Mouse (Mus musculus) adrenal gland, adult 8-10 months (tissue): ENCODE data around the gene Dmkn. TPM values are rescaled to one million over a fixed set of nuclear protein-coding genes. Genes with fewer than 3 reads are reported as not detected.
"Not testable (repeated sequence)": the region's sequence is repeated elsewhere in the genome, so short reads cannot be mapped to it uniquely, and the experiment has no call there.

Experiments used
- DNase-seq: peaks from one replicate; pipeline ENCODE4 v3.0.0; 2022
- total RNA-seq, 4 experiments: library from RNA; stranded (reverse); gene quantifications; 2 replicates each; pipeline ENCODE4 v1.2.4; 2022

Gene Dmkn
- 1 to 10 TPM; 2.7 to 4.6 (median 4.2) TPM for total RNA-seq

DNA sequence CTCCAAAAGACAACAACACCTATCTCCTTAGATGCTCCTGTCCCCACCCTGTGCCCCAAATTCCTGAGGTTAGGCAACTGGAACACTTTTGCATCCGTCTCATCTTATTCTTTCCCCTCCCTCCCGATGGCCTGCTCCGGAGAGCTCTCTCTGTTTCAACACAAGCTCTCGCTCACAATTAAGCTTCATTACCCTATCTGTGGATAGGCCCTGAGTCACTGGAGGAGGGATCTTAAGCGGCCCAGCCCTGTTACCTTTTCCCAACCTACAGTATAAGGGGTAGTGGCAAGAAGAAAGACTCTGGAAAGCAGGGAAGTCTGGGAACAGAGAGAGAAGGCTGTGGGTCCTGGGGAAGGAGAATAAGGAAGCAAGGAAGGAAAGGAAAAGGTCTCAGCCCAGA is at the start of gene Dmkn:
Gene Dmkn (plus strand): TSS at position 301 of the 400 bp plus-strand sequence.
- no peak for DNase-seq

DNA sequence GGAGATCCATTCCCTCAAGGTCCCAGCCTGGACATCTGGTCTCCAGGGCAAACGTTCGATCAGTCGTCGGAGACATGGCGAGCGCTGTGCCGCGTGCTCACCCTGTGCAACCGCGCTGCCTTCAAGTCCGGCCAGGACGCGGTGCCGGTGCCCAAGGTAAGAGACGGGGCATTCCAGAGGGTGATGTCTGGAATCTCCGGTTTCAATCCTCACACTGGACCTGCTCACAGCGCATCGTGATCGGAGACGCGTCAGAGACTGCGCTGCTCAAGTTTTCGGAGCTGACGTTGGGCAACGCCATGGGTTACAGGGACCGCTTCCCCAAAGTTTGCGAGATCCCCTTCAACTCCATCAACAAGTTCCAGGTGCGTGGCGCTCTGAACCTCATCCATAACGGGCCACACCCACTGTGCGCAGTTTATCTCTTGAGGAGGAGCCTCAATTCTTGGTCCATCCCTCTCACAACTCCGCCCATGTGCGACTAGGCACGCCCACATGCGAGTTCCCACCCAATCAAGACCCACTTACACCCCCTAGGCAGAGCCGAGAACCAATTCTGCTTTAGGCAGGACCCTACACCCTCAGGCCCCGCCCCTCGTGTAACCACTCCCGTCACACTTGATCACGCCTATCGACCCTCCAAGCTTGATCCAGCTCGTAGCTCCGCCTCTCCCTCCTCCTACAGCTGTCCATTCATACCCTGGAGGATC is 46.4 kb upstream of the Dmkn start:
- DNase-seq = peak; percentile 91

- DNase-seq = no peak
Measured at GRCm38 (mm10) chr7:30717716-30718046, 45.9 kb upstream of the Dmkn start.

- no peak for DNase-seq
Measured at GRCm38 (mm10) chr7:30719669-30720068, 43.9 kb upstream of the Dmkn start.

DNA sequence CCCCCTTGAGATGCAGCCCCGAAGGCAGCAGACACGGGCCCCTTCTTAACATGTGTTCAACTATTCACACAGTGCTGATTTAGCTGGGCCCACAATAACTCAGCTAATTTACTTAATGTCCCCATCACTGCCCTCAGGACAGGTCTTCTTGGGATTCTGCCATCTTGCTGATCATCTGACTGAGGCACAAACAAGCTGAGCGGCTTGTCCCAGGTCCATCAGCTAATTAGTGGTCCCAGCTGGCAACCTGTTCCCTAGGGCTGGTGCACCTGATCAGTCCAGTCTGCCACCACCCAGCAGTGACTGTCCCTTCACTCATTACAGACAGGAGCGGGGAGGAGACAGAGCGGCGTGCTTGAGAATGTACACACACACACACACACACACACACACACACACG is 42.3 kb upstream of the Dmkn start:
- DNase-seq = no peak

- DNase-seq = no peak
Measured at GRCm38 (mm10) chr7:30723274-30723953, 40.1 kb upstream of the Dmkn start.

GRCm38 (mm10) chr7:30728214-30728613 is 35.3 kb upstream of the Dmkn start:
- no peak for DNase-seq

DNA sequence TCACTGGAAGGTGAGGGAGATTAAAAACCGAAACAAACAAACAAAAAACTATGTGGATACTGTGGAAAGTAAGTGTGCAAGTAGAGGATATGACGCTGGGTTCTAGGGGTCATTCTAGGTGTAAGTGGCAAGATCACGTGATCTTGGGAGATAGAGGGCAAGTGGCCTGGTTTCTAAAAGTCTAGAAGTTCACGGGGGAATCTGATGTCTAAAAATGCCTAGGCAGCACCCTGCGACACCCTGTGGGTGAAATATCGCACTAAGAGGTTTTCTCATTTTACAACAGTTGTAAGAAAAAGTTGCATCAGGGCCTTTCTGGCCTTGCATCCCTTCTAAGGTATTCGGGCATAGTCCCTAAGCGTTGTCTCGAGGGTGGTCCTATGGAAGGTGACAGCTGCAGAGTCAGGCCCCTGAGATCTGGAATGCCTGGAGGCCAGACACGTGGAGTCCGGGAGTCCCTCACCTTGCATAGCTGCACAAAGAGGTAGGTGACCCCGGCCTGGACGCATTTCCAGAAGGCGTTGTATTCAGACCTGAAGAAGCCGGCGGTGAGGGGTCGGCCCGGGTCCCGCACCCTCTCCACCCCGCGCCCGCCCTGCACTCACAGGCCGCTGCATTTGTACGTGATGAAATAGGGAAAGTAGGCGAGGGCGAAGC is 34.7 kb upstream of the Dmkn start:
- DNase-seq = no peak

GRCm38 (mm10) chr7:30729396-30730063 is 34.0 kb upstream of the Dmkn start, which contains the start of gene Tmem147:
Tmem147 (minus strand) TSS chr7:30729540.
- DNase-seq = peak; percentile 97

DNA sequence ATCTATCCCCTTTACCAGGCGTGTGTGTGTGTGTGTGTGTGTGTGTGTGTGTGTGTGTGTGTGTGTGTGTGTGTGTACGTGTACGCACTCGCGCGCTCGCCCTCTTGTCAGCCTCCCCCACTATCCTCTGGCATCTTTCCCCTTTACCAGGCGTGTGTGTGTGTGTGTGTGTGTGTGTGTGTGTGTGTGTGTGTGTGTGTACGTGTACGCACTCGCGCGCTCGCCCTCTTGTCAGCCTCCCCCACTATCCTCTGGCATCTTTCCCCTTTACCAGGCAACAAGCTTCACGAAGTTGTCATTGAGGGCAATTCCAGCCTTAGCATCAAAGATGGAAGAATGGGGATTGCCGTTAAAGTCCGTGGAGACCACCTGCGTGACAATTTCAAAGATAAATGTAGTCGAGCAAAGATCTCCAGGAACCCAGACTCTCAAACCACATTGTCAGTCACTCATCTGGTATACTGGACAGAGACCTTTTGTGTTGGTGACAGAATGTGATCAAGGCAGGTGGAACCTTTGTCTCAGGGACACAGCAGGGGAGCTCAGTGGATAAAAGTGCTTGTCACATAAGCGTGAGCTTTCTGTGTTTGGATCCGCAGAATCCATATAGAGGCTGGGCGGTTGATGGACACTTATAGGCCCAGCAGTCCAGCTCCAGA is 33.4 kb upstream of the Dmkn start:
- not testable (repeated sequence) for DNase-seq

DNA sequence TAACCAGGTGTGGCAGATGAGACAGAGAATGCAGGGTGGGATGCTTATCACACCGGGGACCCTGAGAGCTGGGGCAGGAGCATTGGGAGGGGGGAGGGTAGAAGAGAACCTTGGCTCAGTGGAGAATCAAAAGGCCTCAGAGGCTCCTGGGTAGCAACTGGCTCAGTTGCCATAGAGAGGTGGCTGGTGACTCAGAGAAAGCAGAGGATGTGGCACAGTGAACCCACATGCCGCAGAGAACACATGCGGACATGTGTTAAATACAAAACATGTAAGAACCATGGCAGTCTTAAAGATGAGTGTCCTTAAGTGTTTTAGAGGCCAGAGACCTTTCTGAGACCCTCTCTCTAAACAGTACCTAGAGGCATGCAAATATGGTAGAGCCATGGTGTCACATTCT is 27.3 kb upstream of the Dmkn start:
- no peak for DNase-seq

- not testable (repeated sequence) for DNase-seq
Measured at GRCm38 (mm10) chr7:30742570-30742969, 21.0 kb upstream of the Dmkn start.

- not testable (repeated sequence) for DNase-seq
Measured at GRCm38 (mm10) chr7:30743617-30744016, 19.9 kb upstream of the Dmkn start, which contains the start of gene Gapdhs. Gapdhs (minus strand) TSS chr7:30743681.

- DNase-seq = no peak
Measured at GRCm38 (mm10) chr7:30744022-30744598, 19.4 kb upstream of the Dmkn start.

GRCm38 (mm10) chr7:30747525-30748204 is 15.9 kb upstream of the Dmkn start:
- DNase-seq = no peak

DNA sequence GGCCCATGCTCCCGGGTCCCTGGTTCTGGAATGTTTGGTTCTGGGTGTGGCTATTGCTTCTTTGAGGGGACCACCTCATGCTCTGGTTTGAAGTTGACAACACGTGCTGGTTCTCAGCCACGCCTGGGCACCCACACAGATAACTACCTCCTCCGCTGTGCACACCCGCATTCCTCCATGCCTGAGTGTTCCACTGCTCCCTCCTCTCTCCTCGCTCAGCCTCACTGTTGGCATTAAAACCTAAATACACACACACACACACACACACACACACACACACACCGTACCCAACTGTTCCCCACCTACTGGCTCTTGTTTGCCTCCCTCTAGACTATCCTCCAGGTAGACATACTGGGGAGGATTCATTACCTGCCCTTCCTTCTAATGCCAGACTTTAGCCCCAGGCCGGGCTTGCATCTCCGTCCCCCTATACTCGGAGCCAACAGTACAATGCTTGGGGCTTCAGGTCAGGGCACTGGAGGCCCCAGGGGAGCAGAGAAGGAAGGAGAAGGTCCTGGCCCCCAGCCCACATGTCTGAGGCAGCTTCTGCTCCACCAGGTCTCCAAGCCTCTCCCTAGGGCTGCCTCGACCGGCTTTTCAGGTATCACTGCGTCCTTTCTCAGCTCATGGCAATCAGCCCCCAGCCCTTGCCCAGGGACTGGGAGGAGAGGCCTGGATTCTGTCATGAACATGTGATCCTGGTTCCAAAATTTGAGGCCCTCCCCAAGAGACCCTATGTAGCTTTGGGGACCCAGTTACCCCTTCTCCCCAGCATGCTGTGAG is 13.5 kb upstream of the Dmkn start:
- DNase-seq = no peak

DNA sequence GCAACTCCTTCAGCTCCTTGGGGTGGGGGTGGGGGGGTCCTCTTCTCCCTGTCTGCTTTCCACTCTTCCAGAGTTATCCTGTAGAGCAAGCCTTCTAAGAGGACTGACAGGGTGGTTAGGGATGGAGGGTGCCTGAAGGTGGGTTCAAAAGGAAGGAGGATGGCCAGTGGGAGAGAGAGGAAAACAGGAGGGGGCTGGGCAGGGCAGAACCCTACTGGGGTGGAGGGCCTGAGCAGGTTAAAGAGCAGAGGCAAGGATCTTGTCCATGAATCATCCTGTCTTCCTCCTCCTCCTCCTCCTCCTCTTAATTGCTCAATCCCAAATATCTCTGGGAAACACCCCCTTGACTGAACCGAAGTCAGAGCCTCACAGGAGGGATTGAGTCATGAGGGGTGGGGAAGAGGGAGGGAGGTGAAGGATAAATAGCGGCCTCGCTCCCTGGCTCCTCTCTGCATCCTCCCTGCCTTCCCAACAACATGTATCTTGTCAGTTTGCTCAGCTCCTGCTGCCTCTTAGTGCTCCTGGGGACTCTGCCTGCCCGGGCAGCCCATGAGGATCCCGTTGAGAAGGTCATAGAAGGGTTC is 12.4 kb upstream of the Dmkn start, which contains the start of gene Sbsn:
Gene Sbsn (plus strand): TSS at position 386 of the 584 bp plus-strand sequence.
- peak; percentile 72 for DNase-seq

GRCm38 (mm10) chr7:30757001-30757400 is 6.6 kb upstream of the Dmkn start:
- no peak for DNase-seq

DNA sequence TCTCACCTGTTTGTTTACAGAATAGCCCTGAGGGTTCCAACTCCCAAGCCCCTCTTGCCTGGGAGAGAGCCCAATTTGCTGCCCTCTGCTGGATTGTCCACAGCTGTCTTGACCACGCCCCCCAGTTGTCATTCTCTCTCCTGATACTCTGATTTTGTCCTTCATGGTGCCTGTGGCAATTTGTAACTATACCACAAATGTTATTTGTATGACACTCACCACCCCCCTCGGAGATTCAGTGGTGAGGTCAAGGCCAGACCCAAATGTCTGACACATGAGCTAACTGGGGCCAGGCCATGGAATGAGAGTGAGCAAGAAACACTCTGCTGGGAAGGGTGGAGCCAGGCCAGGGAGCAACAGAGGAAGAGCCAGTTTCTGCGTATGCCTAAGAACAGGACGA is 4.7 kb upstream of the Dmkn start:
- DNase-seq = peak; percentile 75

DNA sequence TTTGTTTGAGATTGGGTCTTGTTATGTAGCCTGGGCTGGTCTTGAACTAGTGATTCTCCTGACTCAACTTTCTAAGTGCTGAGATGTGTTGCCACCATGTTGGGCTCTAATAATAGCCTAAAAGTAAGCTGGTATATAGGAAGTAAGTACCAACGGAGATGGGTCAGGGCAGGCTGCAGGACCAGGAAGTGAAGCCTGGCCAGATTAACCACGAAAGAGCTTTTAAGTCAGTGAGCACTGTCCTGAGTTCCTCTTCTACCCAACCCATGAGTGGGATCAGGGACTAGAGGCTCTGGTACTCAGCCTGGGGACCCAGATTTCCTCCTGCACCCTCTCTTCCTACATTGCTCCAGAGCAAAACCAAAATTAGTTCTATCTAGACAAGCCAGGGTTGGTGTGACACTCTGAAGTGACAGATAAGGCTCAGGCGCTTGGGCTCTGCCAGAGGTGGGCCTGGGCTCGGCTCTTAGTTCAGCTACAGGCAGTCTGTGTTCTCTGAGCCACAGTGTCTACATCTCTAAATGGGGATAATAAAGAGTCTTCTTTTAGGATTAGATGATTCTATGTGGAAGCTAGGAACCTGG is 1.7 kb upstream of the Dmkn start:
- DNase-seq = no peak
